Mouse (Mus musculus): ENCODE measurements at regions not wholly inside any gene's neighbourhood (a gene's known extent, or its start where the extent isn't known, plus 50 kb on each side); places are given as distances from the start of the nearest gene placed in this dataset.

DNA sequence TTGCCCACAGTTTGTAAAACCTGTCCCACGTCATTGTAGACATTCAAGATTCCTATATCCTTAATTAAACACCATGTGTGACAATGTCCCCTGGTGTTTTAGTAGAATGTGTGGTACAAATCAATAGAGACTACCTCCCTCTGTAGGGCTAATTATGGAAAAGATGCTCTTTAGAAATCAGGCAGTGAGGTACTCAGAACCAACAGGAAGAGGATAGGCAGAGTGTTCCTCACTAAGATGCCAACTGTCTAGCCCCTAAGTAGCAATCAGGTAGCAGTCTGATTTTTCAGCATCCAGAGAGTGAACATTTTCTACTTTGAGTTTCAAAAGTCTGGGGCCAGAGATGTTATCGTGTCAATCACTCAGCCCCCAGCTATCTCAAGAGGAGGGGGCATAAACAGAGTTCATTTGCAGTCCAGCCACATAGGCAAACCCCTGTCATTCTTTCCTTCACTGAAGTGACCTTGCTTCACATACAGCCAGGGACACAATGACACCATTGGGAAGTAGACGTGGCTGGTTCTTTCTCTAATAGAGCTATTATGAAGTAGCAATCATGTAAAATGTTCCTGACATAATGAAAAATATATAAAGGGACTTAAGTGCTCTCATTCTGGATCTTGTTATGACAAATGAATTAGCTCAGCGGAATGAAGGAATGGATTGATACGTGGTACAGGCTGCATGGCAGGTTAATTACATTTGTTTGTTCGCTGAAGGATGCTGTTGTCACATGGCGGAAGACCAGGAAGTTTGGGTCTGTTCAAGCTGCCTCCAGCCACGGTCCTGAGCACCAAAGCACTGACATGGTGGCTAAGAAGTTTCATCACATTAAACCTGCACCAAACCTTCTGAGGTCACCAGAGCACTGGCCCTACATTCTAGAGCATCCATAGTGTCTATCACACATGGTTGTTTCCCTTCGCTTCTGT, 74.6 kb upstream of the Olfr275 start:
- TF ChIP-seq POLR2A (IDR thresholded peaks at IDR 0.05; ENCODE audit: low read depth, low read length) (no peak), CTCF (IDR thresholded peaks at IDR 0.05; ENCODE audit: extremely low read depth, insufficient read depth, insufficient read length, insufficient replicate concordance) (no peak)
